ENCODE assay signal across 8 mouse cellular contexts in the genomic region with DNA sequence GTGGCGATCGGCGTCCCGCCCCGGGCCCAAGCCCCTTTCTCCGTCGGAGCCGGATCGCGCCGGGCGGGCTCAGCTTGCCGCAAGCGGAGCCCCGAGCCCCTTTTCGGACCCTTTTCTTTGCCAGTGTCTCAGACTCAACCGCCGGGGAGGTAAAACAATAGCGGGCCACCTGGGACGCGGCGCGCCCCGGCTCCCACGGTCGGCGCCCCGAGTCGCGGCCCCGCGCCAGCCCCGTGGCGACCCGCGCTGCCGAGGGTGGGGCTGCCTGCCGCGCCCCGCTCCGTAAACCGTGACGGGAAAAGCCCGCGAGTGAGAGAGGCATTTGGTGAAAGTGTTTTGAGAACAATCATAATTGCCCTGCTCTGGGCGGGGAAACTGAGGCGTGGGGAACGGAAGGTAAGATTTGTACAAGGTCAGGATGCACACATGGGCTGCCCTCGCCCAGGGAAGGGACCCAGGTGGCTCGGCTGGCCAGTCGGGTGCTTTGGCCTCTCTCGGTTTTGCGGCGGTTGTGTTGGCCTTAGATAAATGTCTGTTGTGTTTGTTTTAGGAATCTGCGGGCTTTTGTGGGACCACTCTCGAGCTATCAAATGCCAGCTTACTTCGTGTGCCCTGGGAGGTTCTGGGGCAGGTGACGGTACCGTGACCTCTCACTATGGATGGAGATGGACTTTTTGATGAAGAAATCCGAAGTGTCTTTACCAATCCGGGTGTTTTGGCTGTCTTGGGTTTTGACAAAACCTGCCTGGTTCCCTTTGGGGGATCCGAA. TPM values are rescaled to one million over a fixed set of nuclear protein-coding genes. Genes with fewer than 3 reads are reported as not detected.
DNase-seq lines count a peak whose midpoint lies in the region; ATAC-seq and TF ChIP-seq lines count a peak whose summit lies in the region.

No protein-coding gene starts in this region.

- H3K27ac ChIP-seq in forebrain, embryonic 16.5 days (ENCODE audit: low read length): peak overlapping the region; percentile 64

- no peaks in the 10 kb centered on the region for H3K36me3 ChIP-seq in forebrain, embryonic 16.5 days (ENCODE audit: control insufficient read depth, insufficient read depth)

- WGBS in lung, adult 2 months: 1% methylated on average over 62 of the region's 62 CpGs
- WGBS in forebrain, embryonic 16.5 days: under 1% methylated on average over 62 of the region's 62 CpGs

- H3K9ac ChIP-seq in forebrain, embryonic 16.5 days (replicated peaks; ENCODE audit: low read depth, low read length): peak overlapping the region; percentile 92

- H3K27me3 ChIP-seq in forebrain, embryonic 16.5 days (replicated peaks; ENCODE audit: control insufficient read depth, insufficient read depth, low read length): no peaks in the 10 kb centered on the region

- no peak for TF ChIP-seq POLR2A in lung, adult 2 months (IDR thresholded peaks at IDR 0.05; ENCODE audit: borderline replicate concordance, extremely low read depth, low read depth, low read length)

- TF ChIP-seq CTCF in lung, adult 2 months (IDR thresholded peaks at IDR 0.05; ENCODE audit: insufficient read depth, low read length): no peak

- no peaks in the 10 kb centered on the region for H3K9me3 ChIP-seq in forebrain, embryonic 16.5 days (ENCODE audit: control insufficient read depth, low read length)

- H3K4me3 ChIP-seq in lung, adult 2 months (replicated peaks; ENCODE audit: extremely low read depth, low read depth, low read length): peak overlapping the region; percentile 46
- H3K4me3 ChIP-seq in forebrain, embryonic 16.5 days (replicated peaks; ENCODE audit: low read length): peak overlapping the region; percentile 82

- H3K4me1 ChIP-seq in lung, adult 2 months (ENCODE audit: control insufficient read depth, insufficient read depth, low read length): peaks cover 5% of the 10 kb centered on the region
- H3K4me1 ChIP-seq in forebrain, embryonic 16.5 days (replicated peaks; ENCODE audit: control insufficient read depth, insufficient read depth, low read length): peaks cover 47% of the 10 kb centered on the region

- peak overlapping the region; percentile 84 for H3K4me2 ChIP-seq in forebrain, embryonic 16.5 days (ENCODE audit: low read length)

- DNase-seq in lung, adult 2 months: peak; percentile 29
- DNase-seq in lung, postnatal 4 days: no peak
- DNase-seq in liver (peak; percentile 44), MN1 (ENCODE audit: low spot score) (no peak)
- peak; percentile 45 to 47 for DNase-seq in spleen, postnatal 10 days (ENCODE audit: low spot score in 2 of 2)
- DNase-seq in frontal cortex, postnatal 10 days (ENCODE audit: low spot score in 2 of 2): no peak

- peak; percentile 35 for ATAC-seq in activated CD4-positive, CD25-positive, alpha-beta regulatory T cell, adult 4 months
- ATAC-seq in forebrain, embryonic 16.5 days: peak; percentile 14; the same call in 1 of the 2 replicates

RNA-seq across cellular contexts. Expression of gene Igsf3, which starts 0.6 kb away (rescaled TPM):
- 7.3 and 8.0 TPM in 2 replicates for polyA plus RNA-seq in lung, adult 2 months (2012; rRNA removed)
- 1 to 10 TPM in 1 of 2 experiments, under 1 TPM in 1; 0.86 to 1.6 TPM for polyA plus RNA-seq in activated CD4-positive, CD25-positive, alpha-beta regulatory T cell, adult 4 months (2017; shearing (Covaris generic))
- 98.6 and 100 TPM in 2 replicates for polyA plus RNA-seq in forebrain, embryonic 16.5 days (2015; fragmentation: Nextera tagmentation; extraction: Ambion mirVana)

Comparison
In these comparisons a context has a peak if more than half of its experiments do, and no peak if none do; other contexts are left out.
1. DNase-seq: peak in lung, adult 2 months (single experiment), liver (single experiment) and spleen, postnatal 10 days (2 of 2); none in lung, postnatal 4 days (0 of 2), frontal cortex, postnatal 10 days (0 of 2) and MN1 (single experiment).
2. RNA of gene Igsf3, which starts 0.6 kb away (polyA plus RNA-seq): 98.6 to 100 TPM in forebrain, embryonic 16.5 days; 7.3 to 8.0 TPM in lung, adult 2 months and 0.86 to 1.6 TPM in activated CD4-positive, CD25-positive, alpha-beta regulatory T cell, adult 4 months; every median in the first group is over 10 times any median in the second.